Mouse (Mus musculus) stomach, embryonic 14.5 days (tissue): Measurements from ENCODE around the gene Gucy2c. TPM values are rescaled to one million over a fixed set of nuclear protein-coding genes. Genes with fewer than 3 reads are reported as not detected.

ENCODE experiments used
- ATAC-seq: fragments of 200-750 bp; cut with Nextera tagmentation; 2 replicates; pipeline ENCODE4 v1.8.0; 2017; ENCODE audit warnings: low read depth, moderate TSS enrichment; ENCODE audit not compliant: insufficient number of reproducible peaks, insufficient read depth, low FRiP score
- H3K27ac ChIP-seq: fragments of 300-500 bp; sonication (generic); 2 replicates; pipeline ENCODE4 v1.5.1; 2014; ENCODE audit warnings: mild to moderate bottlenecking, low read length, moderate library complexity, mixed read lengths
- H3K27me3 ChIP-seq: fragments of 300-500 bp; sonication (generic); 2 replicates; pipeline ENCODE4 v1.6.1; 2014; ENCODE audit warnings: low read length, control low read depth, mixed read lengths; ENCODE audit not compliant: control insufficient read depth, insufficient read depth
- H3K36me3 ChIP-seq: fragments of 300-500 bp; sonication (generic); 2 replicates; pipeline ENCODE4 v1.6.1; 2014; ENCODE audit warnings: mild to moderate bottlenecking, control low read depth, low read length, moderate library complexity, mixed read lengths; ENCODE audit not compliant: control insufficient read depth, insufficient read depth
- H3K4me1 ChIP-seq: fragments of 300-500 bp; sonication (generic); 2 replicates; pipeline ENCODE4 v1.6.1; 2014; ENCODE audit warnings: low read length, control low read depth, mixed read lengths; ENCODE audit not compliant: control insufficient read depth, insufficient read depth
- H3K4me2 ChIP-seq: fragments of 300-500 bp; sonication (generic); replicated peaks from 2 replicates; pipeline ENCODE4 v1.6.1; 2014; ENCODE audit warnings: low read depth, low read length, control low read depth
- H3K4me3 ChIP-seq: fragments of 300-500 bp; sonication (generic); 2 replicates; pipeline ENCODE4 v1.5.1; 2014; ENCODE audit warnings: low read depth, low read length, control low read depth
- H3K9ac ChIP-seq: fragments of 300-500 bp; sonication (generic); replicated peaks from 2 replicates; pipeline ENCODE4 v1.6.1; 2014; ENCODE audit warnings: low read depth, mild to moderate bottlenecking, control low read depth, low read length, moderate library complexity, mixed read lengths
- H3K9me3 ChIP-seq: fragments of 300-500 bp; sonication (generic); 2 replicates; pipeline ENCODE4 v1.6.1; 2016; ENCODE audit warnings: low read depth, low read length, control low read depth; ENCODE audit not compliant: control insufficient read depth
- WGBS: fragments of 180-500 bp; shearing (Covaris S2); extraction: QIAGEN DNeasy Blood & Tissue Kit; methylation state at CpG from one replicate; pipeline ENCODE4 v1.1.7; 2014; 5-methylcytosine and 5-hydroxymethylcytosine counted together
- polyA plus RNA-seq: library from polyadenylated mRNA; unstranded; fragments of >200 nt; fragmentation: Nextera tagmentation; extraction: Ambion mirVana; gene quantifications from 2 replicates; pipeline ENCODE4 v1.2.1, GENCODE M21; 2014

Gucy2c gene
- polyA plus RNA-seq: 1.6 and 3.3 TPM in 2 replicates

GRCm38 (mm10) chr6:136781377-136781986, at the start of gene Gucy2c:
Gene Gucy2c (minus strand): TSS chr6:136781765.
- H3K9ac ChIP-seq: no peak within 1 kb of the TSS
- no peaks in the 10 kb centered on the region for H3K9me3 ChIP-seq
- no peak within 1 kb of the TSS for H3K4me2 ChIP-seq
- ATAC-seq: no peak
- H3K36me3 ChIP-seq: no peaks in the 10 kb centered on the region
- no peak within 1 kb of the TSS for H3K4me3 ChIP-seq
- no peak within 1 kb of the TSS for H3K27ac ChIP-seq
- H3K27me3 ChIP-seq: no peaks in the 10 kb centered on the region
- WGBS: 73% methylated on average over 20 of the region's 20 CpGs
- H3K4me1 ChIP-seq: no peaks in the 10 kb centered on the region

DNA sequence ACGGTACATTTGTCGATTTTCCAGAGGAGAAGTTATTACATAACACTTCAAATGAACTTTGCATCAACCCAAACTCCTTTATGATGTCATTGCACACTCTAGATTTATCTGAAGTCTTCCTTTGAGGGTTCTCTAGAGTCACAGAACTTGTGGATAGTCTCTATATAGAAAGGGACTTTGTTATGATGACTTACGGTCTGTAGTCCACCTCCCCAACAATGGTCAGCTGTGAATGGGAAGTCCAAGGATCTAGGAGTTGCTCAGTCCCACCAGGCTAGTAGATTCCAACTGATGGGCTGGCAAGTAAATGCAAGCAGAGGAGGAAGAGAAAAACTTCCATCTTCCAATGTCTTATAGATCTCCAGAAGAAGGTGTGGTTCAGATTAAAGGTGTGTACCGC, 47.1 kb upstream of the Gucy2c start:
- WGBS: 35% methylated on average over 4 of the region's 4 CpGs
- no peaks in the 10 kb centered on the region for H3K27me3 ChIP-seq
- no peak for ATAC-seq
- H3K9me3 ChIP-seq: no peaks in the 10 kb centered on the region
- peak overlapping the region; percentile 83 for H3K4me3 ChIP-seq
- H3K9ac ChIP-seq: no peak overlapping the region; the same call in 1 of the 2 replicates
- peak overlapping the region; percentile 39 for H3K4me2 ChIP-seq
- H3K27ac ChIP-seq: peak overlapping the region; percentile 11
- peaks cover 3% of the 10 kb centered on the region; the same call in 1 of the 2 replicates for H3K4me1 ChIP-seq
- peaks cover 18% of the 10 kb centered on the region for H3K36me3 ChIP-seq

GRCm38 (mm10) chr6:136827881-136828561, 46.5 kb upstream of the Gucy2c start, which contains the start of gene Wbp11:
Gene Wbp11 (minus strand): TSS chr6:136828233.
- Histone ChIP-seq H3K27me3 (no peaks in the 10 kb centered on the region), H3K4me1 (peaks cover 3% of the 10 kb centered on the region; the same call in 1 of the 2 replicates), H3K9me3 (no peaks in the 10 kb centered on the region), H3K9ac (peak within 1 kb of the TSS; percentile 99), H3K4me2 (peak within 1 kb of the TSS; percentile 81), H3K4me3 (peak within 1 kb of the TSS; percentile 83), H3K36me3 (peaks cover 21% of the 10 kb centered on the region), H3K27ac (peak within 1 kb of the TSS; percentile 78)
- peak; percentile 100 for ATAC-seq
- WGBS: under 1% methylated on average over 45 of the region's 45 CpGs

GRCm38 (mm10) chr6:136827516-136827880, 45.9 kb upstream of the Gucy2c start, which contains the start of gene BC049715:
Gene BC049715 (plus strand): TSS chr6:136827626.
- peak; percentile 3; the same call in 1 of the 2 replicates for ATAC-seq
- Histone ChIP-seq H3K27ac (peak within 1 kb of the TSS; percentile 78), H3K36me3 (peaks cover 26% of the 10 kb centered on the region), H3K9me3 (no peaks in the 10 kb centered on the region), H3K4me1 (peaks cover 3% of the 10 kb centered on the region; the same call in 1 of the 2 replicates), H3K27me3 (no peaks in the 10 kb centered on the region), H3K4me2 (peak within 1 kb of the TSS; percentile 81), H3K4me3 (peak within 1 kb of the TSS; percentile 83), H3K9ac (peak within 1 kb of the TSS; percentile 99)
- WGBS: under 1% methylated on average over 34 of the region's 34 CpGs

- Histone ChIP-seq H3K4me1 (peaks cover 3% of the 10 kb centered on the region; the same call in 1 of the 2 replicates), H3K9ac (peak overlapping the region; percentile 99), H3K4me2 (peak overlapping the region; percentile 81), H3K36me3 (peaks cover 30% of the 10 kb centered on the region), H3K27ac (no peak overlapping the region), H3K27me3 (no peaks in the 10 kb centered on the region), H3K9me3 (no peaks in the 10 kb centered on the region), H3K4me3 (peak overlapping the region; percentile 83)
- WGBS: 15% methylated on average over 7 of the region's 7 CpGs
- ATAC-seq: no peak
Observed at GRCm38 (mm10) chr6:136827116-136827515, 45.6 kb upstream of the Gucy2c start.

GRCm38 (mm10) chr6:136824987-136825386, 43.4 kb upstream of the Gucy2c start:
- Histone ChIP-seq H3K9ac (no peak overlapping the region), H3K36me3 (peaks cover 51% of the 10 kb centered on the region), H3K4me3 (no peak overlapping the region), H3K4me2 (no peak overlapping the region), H3K27me3 (no peaks in the 10 kb centered on the region), H3K27ac (no peak overlapping the region), H3K9me3 (no peaks in the 10 kb centered on the region), H3K4me1 (peaks cover 3% of the 10 kb centered on the region; the same call in 1 of the 2 replicates)
- no peak for ATAC-seq
- WGBS: 89% methylated on average over 8 of the region's 8 CpGs

DNA sequence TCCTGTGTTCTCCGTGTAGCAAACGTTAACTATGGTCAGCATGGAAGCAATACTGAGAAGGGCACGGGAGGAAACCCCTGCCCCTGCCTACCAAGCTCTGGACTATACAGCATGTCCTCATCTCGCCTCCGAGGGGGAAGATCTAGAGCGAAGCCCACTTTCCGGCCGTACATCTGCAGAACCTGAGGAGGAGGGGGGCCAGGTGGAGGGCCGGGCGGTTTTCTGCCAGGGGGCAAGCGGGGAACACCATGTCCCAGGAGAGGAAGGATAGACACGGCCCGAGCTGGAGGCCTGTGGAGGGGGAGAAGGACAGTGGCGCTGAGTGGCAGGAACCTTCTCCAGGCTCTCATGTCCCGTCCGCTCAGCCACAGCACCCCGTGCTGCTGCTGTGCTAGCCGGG, 39.5 kb upstream of the Gucy2c start:
- H3K4me3 ChIP-seq: no peak overlapping the region
- H3K4me2 ChIP-seq: no peak overlapping the region
- 93% methylated on average over 18 of the region's 18 CpGs for WGBS
- no peak overlapping the region for H3K27ac ChIP-seq
- no peaks in the 10 kb centered on the region for H3K27me3 ChIP-seq
- H3K36me3 ChIP-seq: peaks cover 89% of the 10 kb centered on the region
- H3K9ac ChIP-seq: no peak overlapping the region
- no peaks in the 10 kb centered on the region for H3K4me1 ChIP-seq
- no peak for ATAC-seq
- no peaks in the 10 kb centered on the region for H3K9me3 ChIP-seq

- H3K4me2 ChIP-seq: no peak overlapping the region
- H3K9me3 ChIP-seq: no peaks in the 10 kb centered on the region
- no peaks in the 10 kb centered on the region for H3K27me3 ChIP-seq
- no peak for ATAC-seq
- 97% methylated on average over 21 of the region's 21 CpGs for WGBS
- no peaks in the 10 kb centered on the region for H3K4me1 ChIP-seq
- H3K27ac ChIP-seq: no peak overlapping the region
- no peak overlapping the region for H3K9ac ChIP-seq
- H3K4me3 ChIP-seq: no peak overlapping the region
- peaks cover 95% of the 10 kb centered on the region for H3K36me3 ChIP-seq
Observed at GRCm38 (mm10) chr6:136820381-136820780, 38.8 kb upstream of the Gucy2c start.
